Mouse (Mus musculus) cerebellum, postnatal 10 days (tissue): Measurements from ENCODE around the gene Actn1.

ENCODE experiments used
- DNase-seq, 2 experiments: peaks; one replicate each; pipeline ENCODE4 v3.0.0; 2021; ENCODE audit warnings: mixed read lengths in 2 of 2

Gene Actn1

DNA sequence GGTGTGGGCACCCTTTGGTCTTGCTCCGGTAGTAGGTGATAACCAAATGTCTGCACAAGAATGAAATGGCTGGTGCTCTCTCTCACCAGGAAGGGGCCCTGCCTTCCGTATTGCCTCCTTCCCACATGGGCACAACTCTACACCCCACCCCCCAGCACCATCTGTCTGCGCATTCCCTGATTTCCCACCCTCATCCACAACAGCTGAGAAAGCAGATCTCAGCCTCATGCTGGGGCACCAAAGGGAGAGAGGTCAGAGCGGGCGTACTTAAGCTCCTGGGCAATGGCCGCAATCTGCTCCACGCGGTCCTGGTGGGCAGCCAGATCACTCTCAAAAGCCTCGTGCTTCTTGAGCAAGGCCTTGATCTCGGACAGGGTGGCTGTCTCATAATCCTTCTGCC, 82.1 kb downstream of the Actn1 start:
- DNase-seq: peak; percentile 59 to 71

- DNase-seq: peak in 1 of 2 experiments; percentile 53
Measured at GRCm38 (mm10) chr12:80168736-80169135, 91.4 kb downstream of the Actn1 start.

- peak; percentile 90 to 91 for DNase-seq
Measured at GRCm38 (mm10) chr12:80168178-80168686, 91.9 kb downstream of the Actn1 start.

DNA sequence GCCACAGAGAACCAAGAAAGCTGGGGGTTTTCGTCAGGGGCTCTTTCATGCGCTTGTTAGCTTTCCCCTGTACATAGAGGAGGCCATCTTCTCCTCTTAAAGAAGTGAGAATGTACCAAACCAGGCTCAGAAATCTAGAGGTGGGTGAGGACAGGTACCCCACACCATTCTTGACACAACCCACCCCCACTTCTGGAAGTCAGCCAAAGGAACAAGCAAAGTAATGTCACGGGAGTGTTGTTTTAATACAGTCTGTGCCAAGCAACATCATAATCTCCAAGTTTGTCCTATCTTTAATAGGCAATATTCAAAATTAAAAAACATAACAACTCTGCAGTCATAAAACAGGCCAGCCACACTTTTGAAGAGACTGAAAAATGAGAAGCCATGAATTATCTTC, 92.8 kb downstream of the Actn1 start:
- DNase-seq: peak in 1 of 2 experiments; percentile 55

DNA sequence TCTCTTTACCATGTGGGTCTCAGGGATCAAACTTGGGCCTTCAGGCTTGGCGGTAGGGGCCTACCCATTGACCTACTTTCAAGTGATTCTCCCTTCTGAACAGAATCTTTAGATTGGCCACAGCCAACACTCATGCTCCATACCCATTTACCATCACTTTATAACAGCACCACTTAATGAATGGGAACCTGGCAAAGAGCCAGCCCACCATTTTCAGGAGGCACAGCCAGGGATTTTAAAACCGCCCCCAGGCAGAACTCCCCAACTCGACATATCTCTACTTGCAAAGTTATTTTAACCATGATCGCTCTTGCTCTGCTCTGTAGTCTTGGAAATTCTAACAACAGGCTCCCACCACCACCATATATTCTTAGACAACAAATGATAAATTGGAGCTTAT, 93.5 kb downstream of the Actn1 start:
- DNase-seq: peak in 1 of 2 experiments; percentile 32

DNA sequence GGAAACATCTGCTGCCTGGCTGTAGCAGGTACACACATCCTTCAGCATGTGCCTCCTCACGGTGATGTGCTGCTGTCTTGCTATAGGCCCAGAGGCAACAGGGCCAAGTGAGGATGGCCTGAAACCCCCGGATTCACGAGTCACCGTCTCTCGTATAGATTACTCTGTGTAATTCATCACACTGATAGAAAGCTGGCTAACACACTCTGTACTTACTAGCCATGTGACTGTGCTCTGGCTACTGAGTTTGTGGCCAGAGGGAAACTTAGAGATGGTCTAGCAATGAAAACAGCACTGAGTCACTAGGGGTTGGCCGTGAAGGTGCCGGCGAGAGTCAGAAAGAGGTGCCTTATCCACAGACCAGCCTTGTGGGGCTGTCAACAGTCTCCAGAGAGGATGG, 95.6 kb downstream of the Actn1 start:
- no peak for DNase-seq

GRCm38 (mm10) chr12:80162448-80162847, 97.7 kb downstream of the Actn1 start:
- DNase-seq: no peak

DNA sequence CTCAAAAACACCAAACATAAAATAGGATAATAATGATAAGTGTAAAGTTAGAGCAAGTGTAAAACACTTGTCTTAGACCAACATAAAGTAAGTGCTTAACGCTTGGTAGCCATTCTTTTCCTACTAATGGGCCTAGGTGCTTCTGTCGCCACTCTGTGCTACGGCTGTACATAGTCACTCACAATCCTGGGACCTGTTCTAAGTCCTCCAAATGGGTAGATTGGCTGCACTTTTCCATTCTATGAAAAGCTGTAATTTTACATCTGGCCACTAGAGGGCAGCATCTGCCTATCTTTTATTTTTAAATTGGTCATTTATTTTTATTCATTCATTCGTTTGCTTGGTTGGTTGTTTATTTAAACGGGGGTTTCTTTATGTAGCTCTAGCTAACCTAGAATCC, 102.5 kb downstream of the Actn1 start:
- peak in 1 of 2 experiments; percentile 60 for DNase-seq

- peak; percentile 78 to 84 for DNase-seq
Measured at GRCm38 (mm10) chr12:80153687-80154326, 106.4 kb downstream of the Actn1 start.

GRCm38 (mm10) chr12:80153078-80153477, 107.1 kb downstream of the Actn1 start:
- DNase-seq: no peak

DNA sequence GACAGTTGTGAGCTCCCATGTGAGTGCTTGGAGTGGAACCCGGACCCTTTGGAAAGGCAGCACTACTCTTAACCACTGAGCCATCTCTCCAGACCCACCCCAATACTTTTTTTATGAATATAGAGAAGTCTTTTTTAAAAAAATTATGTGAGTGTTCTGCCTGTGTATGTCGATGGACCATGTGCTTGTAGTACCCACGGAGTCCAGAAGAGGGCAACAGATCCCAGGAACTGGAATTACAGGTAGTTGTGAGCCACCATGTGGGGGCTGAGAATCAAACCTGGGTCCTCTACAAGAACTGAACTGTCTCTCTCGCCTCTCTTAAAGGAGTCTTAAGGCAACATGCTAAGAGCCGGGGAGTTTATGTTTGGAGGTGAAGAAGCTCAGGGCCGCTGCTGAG, 108.3 kb downstream of the Actn1 start:
- DNase-seq: no peak

DNA sequence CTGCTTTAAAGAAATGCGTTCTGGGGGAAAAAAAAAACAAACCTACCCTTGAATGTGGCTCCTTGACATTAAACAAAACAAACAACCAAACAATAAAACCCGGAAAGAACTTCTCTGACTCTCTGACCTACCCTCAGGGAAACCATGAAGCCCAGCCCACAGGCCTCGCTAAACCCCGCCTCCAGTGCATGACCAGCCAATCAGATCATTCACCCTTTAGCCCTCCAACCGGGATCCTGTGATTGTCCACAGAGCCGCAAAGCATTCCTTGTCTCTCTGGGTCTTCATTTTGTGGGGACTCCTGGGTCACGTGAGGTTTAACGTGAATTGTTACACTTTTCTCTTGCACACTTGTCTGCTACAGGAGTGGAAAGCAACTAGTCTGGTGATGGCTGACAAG, 109.5 kb downstream of the Actn1 start:
- DNase-seq: peak; percentile 45 to 51

- no peak for DNase-seq
Measured at GRCm38 (mm10) chr12:80147563-80148214, 112.5 kb downstream of the Actn1 start.

- DNase-seq: peak; percentile 85 to 91
Measured at GRCm38 (mm10) chr12:80146227-80147223, 113.6 kb downstream of the Actn1 start.

GRCm38 (mm10) chr12:80145365-80145764, 114.8 kb downstream of the Actn1 start:
- no peak for DNase-seq

GRCm38 (mm10) chr12:80144846-80145245, 115.3 kb downstream of the Actn1 start:
- no peak for DNase-seq

DNA sequence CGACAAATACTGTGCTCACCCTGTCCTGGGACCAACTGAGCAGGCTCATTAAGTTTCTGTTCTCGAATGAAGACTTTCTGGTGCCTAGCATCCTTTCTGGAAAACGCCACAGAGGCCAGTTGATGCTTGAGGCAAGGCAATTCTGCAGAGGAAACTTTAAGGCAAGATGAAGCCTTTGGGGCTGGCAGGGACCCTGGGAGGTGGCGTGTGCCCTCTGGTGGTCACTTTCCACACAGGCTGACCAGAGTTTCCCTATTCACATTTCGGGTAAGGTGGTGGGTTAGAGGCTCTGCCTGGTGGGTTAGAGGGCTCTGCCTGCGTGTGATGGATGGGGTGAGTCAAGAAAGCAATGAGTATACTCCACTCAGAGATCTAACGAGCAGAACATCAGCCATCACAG, 118.7 kb downstream of the Actn1 start:
- DNase-seq: peak; percentile 81 to 86

DNA sequence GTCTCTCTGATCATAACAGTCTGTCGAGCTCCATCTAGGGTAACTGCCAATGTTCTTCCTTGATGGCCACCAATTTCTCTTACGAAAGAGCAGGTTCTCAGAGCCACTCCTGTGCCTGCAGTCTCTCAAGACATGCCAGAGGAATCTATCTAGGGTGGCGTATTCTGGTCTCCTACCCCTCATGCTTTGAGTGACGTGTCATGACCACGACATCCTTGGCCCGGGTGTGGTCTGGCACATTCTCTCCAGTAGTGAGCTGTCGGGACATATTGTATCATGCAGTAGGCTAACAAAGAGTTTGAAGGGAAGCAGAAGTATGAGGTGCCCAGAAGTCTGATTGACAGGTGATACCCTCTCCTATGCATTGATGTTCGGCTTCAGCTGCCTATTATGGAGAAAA, 119.2 kb downstream of the Actn1 start:
- no peak for DNase-seq

GRCm38 (mm10) chr12:80137744-80138143, 122.4 kb downstream of the Actn1 start:
- DNase-seq: no peak

- DNase-seq: peak; percentile 55 to 61
Measured at GRCm38 (mm10) chr12:80137246-80137645, 122.9 kb downstream of the Actn1 start.

DNA sequence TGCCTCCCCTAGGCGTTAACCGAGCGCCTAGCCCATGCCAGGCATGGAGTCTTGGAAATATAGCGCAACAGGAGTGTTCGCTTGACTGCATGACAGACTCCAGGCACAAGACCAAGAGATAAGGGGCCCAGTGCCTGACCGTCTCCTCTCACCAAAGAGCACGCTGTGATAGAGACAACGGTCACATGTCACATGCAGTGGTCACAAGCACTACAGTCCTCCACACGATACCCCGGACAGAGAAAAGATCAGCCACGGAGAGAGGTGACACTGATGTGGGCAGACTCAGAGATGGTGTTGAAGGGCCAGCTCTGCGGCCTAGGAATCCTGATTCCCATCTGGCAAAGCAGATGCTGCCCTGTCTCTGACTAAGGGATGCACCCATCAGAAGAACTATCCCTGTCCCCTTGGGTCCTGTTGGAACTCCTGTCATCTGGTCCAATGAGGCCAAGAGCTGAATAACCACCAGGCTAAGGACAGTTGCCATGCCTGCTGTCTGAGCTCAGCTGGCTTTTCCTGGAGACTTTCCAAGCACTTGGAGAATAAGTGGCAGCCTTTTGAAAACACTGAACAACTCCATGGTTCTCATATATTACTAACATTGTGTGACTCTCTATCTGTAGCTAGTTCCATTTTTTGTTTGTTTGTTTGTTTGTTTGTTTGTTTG, 123.8 kb downstream of the Actn1 start:
- DNase-seq: peak; percentile 81 to 83

DNA sequence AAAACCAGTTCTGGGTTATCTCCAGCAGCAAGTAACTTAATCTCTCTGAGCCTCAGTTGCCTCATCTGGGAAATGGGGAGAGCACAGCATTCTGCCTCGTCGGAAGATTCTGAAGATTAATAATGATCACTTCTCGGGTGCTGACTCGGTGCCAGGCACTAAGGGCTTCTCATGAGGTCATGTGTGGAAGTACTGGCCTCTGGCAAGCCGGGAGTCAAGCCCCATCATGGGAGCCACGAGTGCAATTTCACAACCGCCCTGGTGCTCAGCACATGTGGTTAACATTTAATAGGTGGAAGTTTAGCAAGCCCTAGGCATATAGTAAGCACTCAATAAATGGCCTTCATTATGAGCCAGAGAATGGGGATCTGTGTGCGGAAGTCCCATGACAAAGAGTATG, 125.0 kb downstream of the Actn1 start:
- no peak for DNase-seq
